Mouse (Mus musculus): ENCODE measurements at regions not wholly inside any gene's neighbourhood (a gene's known extent, or its start where the extent isn't known, plus 50 kb on each side); places are given as distances from the start of the nearest gene placed in this dataset.
"Not testable (repeated sequence)": the region's sequence is repeated elsewhere in the genome, so short reads cannot be mapped to it uniquely, and the experiment has no call there.

- Histone ChIP-seq H3K27ac (ENCODE audit: control insufficient read depth, low read depth, low read length) (no peak overlapping the region), H3K27me3 (ENCODE audit: control insufficient read depth in 1 of 2, insufficient read depth in 2 of 2, low read length in 2 of 2) (no peaks in the 10 kb centered on the region), H3K36me3 (ENCODE audit: control insufficient read depth in 1 of 2, insufficient read depth in 2 of 2, low read length in 2 of 2) (no peaks in the 10 kb centered on the region), H3K79me2 (ENCODE audit: control insufficient read depth, insufficient read depth, low read length, poor library complexity) (no peaks in the 10 kb centered on the region), H3K4me1 (ENCODE audit: control insufficient read depth in 1 of 2, insufficient read depth in 2 of 2, low read length in 2 of 2) (no peaks in the 10 kb centered on the region), H3K9me3 (replicated peaks; ENCODE audit: insufficient read depth, low read length) (no peaks in the 10 kb centered on the region), H3K9ac (ENCODE audit: control insufficient read depth, low read depth, low read length, poor library complexity, severe bottlenecking) (no peak overlapping the region), H3K4me3 (ENCODE audit: control insufficient read depth in 1 of 2, insufficient read depth in 1 of 2, low read depth in 2 of 2, low read length in 2 of 2) (no peak overlapping the region)
- no peak for TF ChIP-seq NELFE (IDR thresholded peaks at IDR 0.05; ENCODE audit: low read depth, low read length)
- no peak for TF ChIP-seq GATA1 (IDR thresholded peaks at IDR 0.05; ENCODE audit: low read depth, low read length)
- TF ChIP-seq USF1 (IDR thresholded peaks at IDR 0.05; ENCODE audit: low read depth, low read length) = no peak
- TF ChIP-seq ZMIZ1 (IDR thresholded peaks at IDR 0.05; ENCODE audit: low read depth, low read length) = no peak
- TF ChIP-seq HCFC1 (IDR thresholded peaks at IDR 0.05; ENCODE audit: low read depth, low read length) = no peak
- no peak for TF ChIP-seq MXI1 (IDR thresholded peaks at IDR 0.05; ENCODE audit: low read depth, low read length)
- TF ChIP-seq MAX (IDR thresholded peaks at IDR 0.05; ENCODE audit: low read length) = no peak
- TF ChIP-seq RAD21 (IDR thresholded peaks at IDR 0.05; ENCODE audit: low read depth, low read length) = no peak
- no peak for TF ChIP-seq ZNF384 (IDR thresholded peaks at IDR 0.05; ENCODE audit: low read depth, low read length)
- TF ChIP-seq NRF1 (IDR thresholded peaks at IDR 0.05; ENCODE audit: insufficient read depth, low read depth, low read length, poor library complexity, severe bottlenecking) = no peak
- TF ChIP-seq E2F4 (IDR thresholded peaks at IDR 0.05; ENCODE audit: borderline replicate concordance, low read depth, low read length) = no peak
- no peak for DNase-seq (ENCODE audit: low read depth, low spot score)
These were observed 502.2 kb downstream of the Bnc2 start for GRCm38 (mm10) chr4:84172841-84173240.

GRCm38 (mm10) chr4:84173441-84173840 is 501.6 kb downstream of the Bnc2 start:
- TF ChIP-seq MAX (IDR thresholded peaks at IDR 0.05; ENCODE audit: low read length) (no peak), SMC3 (IDR thresholded peaks at IDR 0.05; ENCODE audit: low read depth, low read length) (no peak), CHD1 (IDR thresholded peaks at IDR 0.05; ENCODE audit: low read depth, low read length) (no peak), USF1 (IDR thresholded peaks at IDR 0.05; ENCODE audit: low read depth, low read length) (no peak), MEF2A (IDR thresholded peaks at IDR 0.05; ENCODE audit: extremely low read depth, insufficient replicate concordance, low read depth, low read length, poor library complexity, severe bottlenecking) (no peak), MYC (IDR thresholded peaks at IDR 0.05; ENCODE audit: low read depth, low read length) (no peak), GATA1 (IDR thresholded peaks at IDR 0.05; ENCODE audit: low read depth, low read length) (no peak), TAL1 (IDR thresholded peaks at IDR 0.05; ENCODE audit: low read length) (no peak), ZC3H11A (IDR thresholded peaks at IDR 0.05; ENCODE audit: low read depth, low read length) (no peak), MYB (IDR thresholded peaks at IDR 0.05; ENCODE audit: low read depth, low read length) (no peak), MAZ (IDR thresholded peaks at IDR 0.05; ENCODE audit: low read depth, low read length) (no peak), SIN3A (IDR thresholded peaks at IDR 0.05; ENCODE audit: low read length) (no peak), USF2 (IDR thresholded peaks at IDR 0.05; ENCODE audit: borderline replicate concordance in 1 of 2, insufficient read depth in 1 of 2, low read depth in 1 of 2, low read length in 2 of 2) (no peak), CTCF (IDR thresholded peaks at IDR 0.05 in 2 of 3, conservative IDR thresholded peaks at IDR 0.05 in 1 of 3; ENCODE audit: control insufficient read depth in 1 of 3, insufficient read depth in 1 of 3, low read depth in 2 of 3, low read length in 3 of 3, poor library complexity in 1 of 3, severe bottlenecking in 1 of 3) (no peak), NELFE (IDR thresholded peaks at IDR 0.05; ENCODE audit: low read depth, low read length) (no peak), MXI1 (IDR thresholded peaks at IDR 0.05; ENCODE audit: low read depth, low read length) (no peak), UBTF (IDR thresholded peaks at IDR 0.05; ENCODE audit: borderline replicate concordance, insufficient read depth, low read depth, low read length) (no peak), EP300 (IDR thresholded peaks at IDR 0.05; ENCODE audit: low read depth in 1 of 2, low read length in 2 of 2) (no peak), JUND (IDR thresholded peaks at IDR 0.05; ENCODE audit: low read depth, low read length) (no peak), KAT2A (conservative IDR thresholded peaks at IDR 0.05; ENCODE audit: low read depth, low read length) (no peak)
- Histone ChIP-seq H3K4me1 (ENCODE audit: control insufficient read depth in 1 of 2, insufficient read depth in 2 of 2, low read length in 2 of 2) (no peaks in the 10 kb centered on the region), H3K79me2 (ENCODE audit: control insufficient read depth, insufficient read depth, low read length, poor library complexity) (no peaks in the 10 kb centered on the region), H3K4me3 (ENCODE audit: control insufficient read depth in 1 of 2, insufficient read depth in 1 of 2, low read depth in 2 of 2, low read length in 2 of 2) (no peak overlapping the region), H3K36me3 (ENCODE audit: control insufficient read depth in 1 of 2, insufficient read depth in 2 of 2, low read length in 2 of 2) (no peaks in the 10 kb centered on the region), H3K27ac (ENCODE audit: control insufficient read depth, low read depth, low read length) (no peak overlapping the region), H3K9me3 (replicated peaks; ENCODE audit: insufficient read depth, low read length) (no peaks in the 10 kb centered on the region), H3K9ac (ENCODE audit: control insufficient read depth, low read depth, low read length, poor library complexity, severe bottlenecking) (no peak overlapping the region), H3K27me3 (ENCODE audit: control insufficient read depth in 1 of 2, insufficient read depth in 2 of 2, low read length in 2 of 2) (no peaks in the 10 kb centered on the region)
- no peak for DNase-seq (ENCODE audit: low read depth, low spot score)

- H3K9ac ChIP-seq (ENCODE audit: control insufficient read depth, low read depth, low read length, poor library complexity, severe bottlenecking); H3K36me3 ChIP-seq (ENCODE audit: control insufficient read depth in 1 of 2, insufficient read depth in 2 of 2, low read length in 2 of 2); H3K27ac ChIP-seq (ENCODE audit: control insufficient read depth, low read depth, low read length); H3K9me3 ChIP-seq (replicated peaks; ENCODE audit: insufficient read depth, low read length); H3K27me3 ChIP-seq (ENCODE audit: control insufficient read depth in 1 of 2, insufficient read depth in 2 of 2, low read length in 2 of 2); H3K4me3 ChIP-seq (ENCODE audit: control insufficient read depth in 1 of 2, insufficient read depth in 1 of 2, low read depth in 2 of 2, low read length in 2 of 2); H3K4me1 ChIP-seq (ENCODE audit: control insufficient read depth in 1 of 2, insufficient read depth in 2 of 2, low read length in 2 of 2); DNase-seq (ENCODE audit: low read depth, low spot score); H3K79me2 ChIP-seq (ENCODE audit: control insufficient read depth, insufficient read depth, low read length, poor library complexity): not testable (repeated sequence)
These were observed 498.6 kb downstream of the Bnc2 start for GRCm38 (mm10) chr4:84176457-84176856.

Data from MEL (cell line).